Mouse (Mus musculus): ENCODE measurements around the gene Fzd1.

GRCm38 (mm10) chr5:4778274-4778673 is 20.4 kb upstream of the Fzd1 start:
- TF ChIP-seq POLR2A (IDR thresholded peaks at IDR 0.05; ENCODE audit: borderline replicate concordance, extremely low read depth, low read depth, low read length) (no peak), CTCF (IDR thresholded peaks at IDR 0.05; ENCODE audit: insufficient read depth, low read length) (no peak)
